Mouse (Mus musculus): ENCODE results near the gene Mul1.

Mul1 gene

GRCm38 (mm10) chr4:138431340-138431739 is 3.1 kb upstream of the Mul1 start:
- no peak for DNase-seq (ENCODE audit: extremely low spot score, low read depth, low spot score)

DNA sequence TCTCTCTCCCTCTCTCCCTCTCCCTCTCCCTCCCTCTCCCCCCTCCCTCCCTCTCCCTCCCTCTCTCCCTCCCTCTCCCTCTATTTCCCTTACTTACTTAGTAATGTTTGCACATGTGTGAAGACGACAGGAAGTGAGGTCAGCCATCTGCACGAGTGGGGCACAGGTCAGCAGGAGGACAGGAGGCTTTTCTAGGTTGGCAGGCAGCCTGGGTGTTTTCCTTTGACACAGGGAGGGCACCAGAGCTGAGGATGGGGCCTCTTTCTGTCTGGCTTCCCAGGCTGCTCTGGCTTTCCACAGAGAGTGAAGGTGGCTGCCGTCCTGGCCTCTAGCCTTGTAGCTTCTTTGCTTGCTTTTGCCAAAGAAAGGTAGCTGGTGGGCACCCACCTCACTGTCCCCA is 5.6 kb downstream of the Mul1 start:
- DNase-seq (ENCODE audit: extremely low spot score, low read depth, low spot score), result no peak

GRCm38 (mm10) chr4:138444941-138445340 is 10.5 kb downstream of the Mul1 start:
- DNase-seq (ENCODE audit: extremely low spot score, low read depth, low spot score), result no peak

DNA sequence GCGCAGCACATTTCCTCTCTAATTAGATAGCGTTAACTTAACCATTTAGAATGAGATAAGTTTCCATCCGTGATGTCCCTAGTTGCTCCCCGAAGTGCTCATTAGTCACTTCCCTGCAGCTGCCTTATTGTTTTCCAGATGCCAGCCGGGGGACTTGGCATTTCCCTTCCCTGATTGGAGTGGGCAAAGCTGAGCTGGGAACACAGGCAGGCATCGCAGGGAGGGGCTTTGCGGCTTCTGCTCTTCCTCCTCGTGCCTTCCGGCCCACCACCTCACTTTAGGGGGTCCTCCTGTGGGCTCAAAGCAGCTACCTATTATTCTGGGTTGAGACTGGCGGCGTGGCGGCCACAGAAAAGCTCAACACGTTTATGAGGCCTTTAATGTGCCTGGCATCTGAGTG is 12.5 kb downstream of the Mul1 start:
- no peak for DNase-seq (ENCODE audit: extremely low spot score, low read depth, low spot score)

GRCm38 (mm10) chr4:138447387-138447786 is 12.9 kb downstream of the Mul1 start:
- peak; percentile 82 for DNase-seq (ENCODE audit: extremely low spot score, low read depth, low spot score)

DNA sequence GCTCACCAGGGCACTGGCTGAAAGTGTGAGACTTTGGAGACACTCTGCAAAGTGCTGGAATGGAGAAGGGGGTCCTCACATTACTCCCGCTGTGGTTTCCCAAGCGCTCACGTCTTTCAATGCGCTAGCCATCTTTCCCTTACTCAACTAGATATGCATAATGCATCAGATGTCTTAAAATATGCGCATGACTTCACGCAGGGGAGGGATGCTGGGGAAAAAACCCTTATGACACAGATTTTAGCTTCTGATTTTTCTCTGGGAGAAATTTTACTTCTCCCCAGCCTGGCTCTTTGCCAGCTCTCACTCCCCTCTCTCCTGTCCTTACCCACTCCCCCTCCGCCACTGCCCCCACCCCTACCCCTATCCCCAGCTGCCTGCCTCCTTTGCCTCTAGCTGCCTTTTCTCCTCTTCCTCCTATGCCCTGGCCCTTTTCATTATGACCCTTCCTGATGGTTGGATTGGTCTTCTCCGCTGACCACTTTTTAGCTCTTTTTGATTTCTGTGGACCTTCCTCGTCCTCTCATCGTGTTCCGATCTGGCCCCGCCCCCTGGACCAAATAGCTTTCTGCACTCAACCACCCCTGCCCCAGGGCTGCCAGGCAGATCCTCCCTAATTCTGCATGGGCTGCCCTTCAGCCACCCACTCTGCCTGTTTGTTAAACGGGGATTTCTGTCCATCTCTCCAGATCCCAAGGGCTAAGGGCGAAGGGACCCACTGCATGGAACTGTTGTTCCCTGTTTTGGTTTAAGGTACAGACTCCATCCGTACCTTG is 13.5 kb downstream of the Mul1 start:
- no peak for DNase-seq (ENCODE audit: extremely low spot score, low read depth, low spot score)

DNA sequence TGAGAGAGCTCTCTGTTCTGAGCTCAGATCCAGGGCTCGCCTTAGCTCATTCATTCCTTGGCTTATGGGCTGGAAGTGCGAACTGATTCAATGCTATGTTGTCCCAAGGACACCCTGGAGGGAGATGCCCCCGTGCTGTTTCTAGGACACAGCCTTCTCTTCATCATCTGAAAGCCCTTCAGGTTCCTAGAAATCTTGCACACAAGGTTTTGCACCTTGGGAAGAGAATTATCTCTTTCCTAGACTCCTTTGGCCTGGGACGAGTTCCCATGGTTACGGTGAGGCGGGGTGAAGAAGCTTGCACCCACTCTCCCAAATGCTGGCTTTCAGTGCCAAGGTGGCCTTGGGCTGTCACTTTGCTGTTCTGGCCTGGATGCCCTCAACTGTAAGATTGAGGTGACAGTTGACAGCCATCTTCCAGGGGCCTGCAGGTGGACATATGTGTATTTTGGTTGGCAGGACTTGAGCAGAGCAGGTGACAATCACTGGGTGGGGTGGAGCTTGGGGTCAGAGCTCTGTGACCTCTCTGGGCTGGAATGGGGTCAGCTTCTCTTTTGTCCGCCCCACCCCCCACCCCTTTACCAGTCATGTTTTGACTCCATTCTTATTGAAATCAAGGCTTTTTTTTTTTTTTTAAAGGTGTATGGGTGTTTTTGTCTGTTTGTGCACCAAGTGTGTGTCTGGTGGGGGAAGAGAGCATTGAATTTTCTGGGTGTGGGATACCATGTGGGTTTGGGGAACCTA is 14.6 kb downstream of the Mul1 start:
- no peak for DNase-seq (ENCODE audit: extremely low spot score, low read depth, low spot score)

GRCm38 (mm10) chr4:138449636-138450314 is 15.3 kb downstream of the Mul1 start:
- no peak for DNase-seq (ENCODE audit: extremely low spot score, low read depth, low spot score)

DNA sequence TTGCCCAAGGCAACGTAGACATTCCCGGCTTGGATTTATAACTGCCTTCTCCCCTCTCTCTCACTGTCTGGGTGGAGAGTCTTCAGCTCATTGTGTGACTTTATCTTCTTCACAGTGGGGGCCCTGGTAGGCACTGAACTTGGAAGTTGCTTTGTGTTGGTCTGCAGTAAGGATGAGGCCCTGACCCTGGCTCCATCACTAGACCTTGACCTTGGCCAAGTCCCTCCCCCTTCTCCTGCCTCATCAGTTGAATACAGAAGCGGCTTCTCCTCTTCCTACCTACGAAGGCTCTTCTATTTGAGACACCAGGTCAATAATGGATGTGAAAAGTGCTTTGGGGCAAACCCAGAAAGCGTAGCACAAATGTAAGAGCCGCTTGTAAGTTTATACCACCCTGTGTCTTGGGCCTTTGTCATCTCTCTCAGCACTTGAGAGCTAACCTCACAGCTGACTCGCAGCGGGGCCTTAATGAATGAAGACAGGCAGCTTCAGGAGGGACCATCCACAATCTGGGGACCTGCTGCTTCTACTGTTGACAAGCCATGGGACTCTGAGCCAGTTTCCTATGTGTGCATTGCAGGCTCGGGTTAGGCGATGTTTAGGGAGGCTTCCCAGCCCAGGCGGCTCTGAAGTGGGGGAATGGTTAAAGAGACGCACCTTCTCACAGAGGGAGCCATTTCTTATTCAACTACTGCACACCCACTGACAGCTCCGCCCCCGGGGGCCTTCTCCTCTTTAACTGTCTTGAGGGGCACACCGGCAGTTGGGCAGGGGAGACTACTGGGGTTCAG is 18.0 kb downstream of the Mul1 start:
- no peak for DNase-seq (ENCODE audit: extremely low spot score, low read depth, low spot score)

DNA sequence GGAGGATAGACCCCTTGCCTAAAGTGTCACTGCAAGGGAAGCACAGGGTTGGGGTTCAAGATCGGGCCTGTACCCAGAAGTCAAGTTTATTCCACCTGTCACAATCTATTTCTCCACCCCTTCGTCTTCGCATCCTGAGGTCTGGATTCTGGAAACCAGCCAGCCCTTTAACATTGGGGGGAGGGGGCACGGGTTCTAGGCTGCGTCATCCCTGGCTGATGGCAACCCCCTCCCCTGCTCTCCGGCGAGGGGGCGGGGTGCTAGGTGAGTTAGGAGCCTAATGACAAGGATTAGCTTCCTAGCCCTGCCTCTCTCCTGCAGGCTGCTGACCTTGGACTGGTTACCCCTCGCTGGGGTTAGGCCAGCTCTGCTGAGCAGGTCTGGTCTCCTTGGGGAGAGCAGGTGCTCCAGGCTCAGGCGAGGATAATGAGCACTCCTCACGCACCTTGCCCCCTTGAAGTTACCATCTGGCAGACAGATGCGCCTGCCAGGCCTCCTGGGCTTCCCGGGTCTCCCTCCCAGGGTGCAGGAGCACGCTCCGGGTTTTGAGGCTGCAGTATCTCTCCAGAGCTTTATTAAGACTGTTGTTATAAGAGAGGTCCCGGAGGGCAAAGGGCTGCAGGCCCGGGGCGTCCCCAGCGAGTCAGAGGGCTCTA is 18.8 kb downstream of the Mul1 start:
- no peak for DNase-seq (ENCODE audit: extremely low spot score, low read depth, low spot score)

- no peak for DNase-seq (ENCODE audit: extremely low spot score, low read depth, low spot score)
Observed at GRCm38 (mm10) chr4:138453753-138454570, 19.5 kb downstream of the Mul1 start, which contains the start of gene Camk2n1. TSS of gene Camk2n1 (plus strand) at chr4:138454314.

DNA sequence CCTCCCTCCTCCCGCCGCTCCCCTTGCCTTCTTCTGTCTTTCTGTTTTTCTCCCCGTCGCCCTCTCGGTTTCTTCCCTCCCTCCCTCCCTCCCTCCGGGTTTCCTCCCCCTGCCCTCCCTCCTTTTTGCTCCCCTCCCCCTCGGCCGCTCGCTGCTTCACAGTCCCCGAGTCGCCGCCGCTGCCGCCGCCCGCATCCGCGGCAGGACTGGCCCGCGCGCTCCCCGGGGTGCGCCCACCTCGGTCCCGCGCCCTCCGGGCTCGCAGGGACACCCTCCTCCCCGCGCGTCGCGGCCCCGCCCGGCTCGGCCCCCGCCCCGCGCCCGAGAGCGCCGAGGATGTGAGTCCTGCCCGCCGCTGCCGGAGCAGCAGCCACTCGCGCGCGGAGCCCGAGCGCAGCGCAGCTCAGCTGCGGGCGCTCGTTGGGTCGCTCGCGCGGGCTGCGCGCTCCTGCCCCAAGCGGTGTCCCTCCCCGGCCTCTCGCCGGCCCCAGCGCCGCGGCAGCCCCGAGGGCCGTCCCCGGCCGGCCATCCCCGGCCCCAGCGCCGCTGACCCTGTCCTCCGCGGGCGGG is 20.2 kb downstream of the Mul1 start:
- DNase-seq (ENCODE audit: extremely low spot score, low read depth, low spot score), result no peak

DNA sequence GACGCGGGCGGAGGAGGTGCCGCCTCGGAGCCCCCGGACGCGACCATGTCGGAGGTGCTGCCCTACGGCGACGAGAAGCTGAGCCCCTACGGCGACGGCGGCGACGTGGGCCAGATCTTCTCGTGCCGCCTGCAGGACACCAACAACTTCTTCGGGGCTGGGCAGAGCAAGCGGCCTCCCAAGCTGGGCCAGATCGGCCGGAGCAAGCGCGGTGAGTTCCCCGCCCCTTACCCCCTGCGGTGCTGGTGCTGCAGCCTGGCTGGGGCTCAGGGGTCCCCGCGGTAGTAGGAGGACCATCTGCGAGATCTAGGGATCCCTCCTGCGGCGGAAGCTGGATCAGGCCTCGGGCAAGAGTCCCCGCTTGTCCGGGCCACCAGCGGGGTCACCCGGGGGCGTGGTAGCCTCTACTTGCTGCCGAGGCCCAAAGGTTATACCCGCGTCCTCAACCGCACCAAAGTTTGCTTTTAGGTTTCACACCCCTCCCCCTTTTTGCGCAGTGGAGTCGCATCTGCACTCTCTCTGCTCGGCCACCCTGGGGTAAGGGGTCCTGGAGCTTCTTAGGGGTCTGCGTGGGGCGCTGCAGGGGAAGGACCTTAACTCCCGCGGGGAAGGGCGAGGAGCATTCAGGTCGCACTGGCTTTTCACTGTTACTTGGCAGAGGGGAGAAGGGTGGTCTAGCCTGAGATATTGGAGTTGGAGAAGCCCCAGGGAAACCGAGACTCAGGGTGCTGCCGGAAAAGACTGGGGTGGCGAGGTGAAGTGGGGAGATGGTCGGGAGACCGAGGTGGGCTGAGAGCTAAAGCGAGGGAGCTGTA is 20.9 kb downstream of the Mul1 start:
- no peak for DNase-seq (ENCODE audit: extremely low spot score, low read depth, low spot score)

DNA sequence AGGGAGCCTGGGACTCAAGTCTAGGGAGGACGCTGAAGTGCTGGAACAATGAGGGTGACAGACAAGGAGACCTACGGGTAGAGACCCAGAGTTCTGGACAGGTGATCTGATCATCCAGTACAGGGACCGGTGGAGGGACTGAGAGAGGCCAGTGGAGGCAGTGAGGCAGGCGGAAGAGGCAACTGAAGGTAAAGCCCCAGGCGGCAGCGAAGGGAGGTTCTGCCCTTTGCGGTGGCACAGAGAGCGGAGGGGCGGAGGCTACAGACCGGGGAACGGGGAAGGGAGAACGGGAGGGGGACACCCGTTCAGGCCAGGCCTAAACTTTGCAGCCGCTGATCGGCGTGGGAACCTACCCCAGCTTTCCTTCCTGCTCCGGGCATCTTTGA is 21.5 kb downstream of the Mul1 start:
- DNase-seq (ENCODE audit: extremely low spot score, low read depth, low spot score), result no peak

DNA sequence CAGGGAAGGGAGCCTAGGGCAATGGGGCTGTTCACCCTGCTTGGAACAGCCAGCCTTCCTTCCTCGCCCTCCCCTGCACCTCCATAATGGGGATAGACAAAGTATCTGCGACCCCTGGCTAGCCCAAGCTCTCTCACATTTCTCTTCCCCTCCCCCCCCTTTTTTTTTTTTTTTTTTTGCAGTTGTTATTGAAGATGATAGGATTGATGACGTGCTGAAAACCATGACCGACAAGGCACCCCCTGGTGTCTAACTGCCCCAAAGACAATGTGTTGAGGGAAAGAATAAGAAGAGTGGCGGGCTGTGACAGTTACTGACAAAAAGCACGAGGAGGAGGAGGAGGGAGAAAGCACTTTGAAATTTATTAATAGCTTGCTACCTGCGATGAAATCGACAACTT is 22.1 kb downstream of the Mul1 start:
- no peak for DNase-seq (ENCODE audit: extremely low spot score, low read depth, low spot score)

- no peak for DNase-seq (ENCODE audit: extremely low spot score, low read depth, low spot score)
Observed at GRCm38 (mm10) chr4:138457091-138457490, 22.6 kb downstream of the Mul1 start.

GRCm38 (mm10) chr4:138458171-138458570 is 23.7 kb downstream of the Mul1 start:
- DNase-seq (ENCODE audit: extremely low spot score, low read depth, low spot score), result no peak

DNA sequence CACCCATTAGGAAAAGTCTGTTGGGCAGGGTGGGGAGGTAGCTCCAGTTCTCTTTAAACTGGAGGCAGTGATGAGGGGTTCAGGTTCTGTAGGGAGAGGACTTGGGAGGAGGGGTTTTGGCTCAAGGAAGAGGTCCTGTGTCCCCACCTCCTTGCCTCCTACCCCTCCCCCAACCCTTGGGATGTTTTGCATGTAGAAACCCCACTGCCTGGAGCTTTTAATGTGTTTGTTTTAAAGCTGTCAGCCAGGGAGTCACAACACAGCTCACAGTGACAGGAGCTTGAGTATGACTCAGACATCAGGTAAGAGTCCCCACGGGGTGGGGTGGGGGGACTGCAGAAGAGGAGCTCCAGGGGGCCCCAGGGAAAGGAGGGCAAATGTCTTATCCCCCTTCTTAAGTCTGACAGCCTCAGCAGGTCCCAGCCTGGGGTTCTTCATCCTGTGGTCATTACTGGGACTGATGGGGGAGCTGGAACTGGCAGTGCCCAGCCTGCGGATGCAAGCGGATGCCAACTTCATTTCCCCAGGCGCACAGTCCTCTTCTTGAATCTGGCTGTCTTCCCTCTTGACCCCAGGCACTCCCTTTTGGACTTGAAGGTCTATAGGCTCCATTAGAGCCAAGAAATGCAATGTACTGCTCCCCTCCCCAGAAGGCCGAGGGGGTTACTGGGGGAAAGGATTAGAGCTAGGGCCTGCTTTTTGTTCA is 24.4 kb downstream of the Mul1 start:
- DNase-seq (ENCODE audit: extremely low spot score, low read depth, low spot score), result no peak
